Mouse (Mus musculus): ENCODE data around the gene Platr17. TPM values are rescaled to one million over a fixed set of nuclear protein-coding genes. Genes with fewer than 3 reads are reported as not detected.
"Not testable (repeated sequence)": the region's sequence is repeated elsewhere in the genome, so short reads cannot be mapped to it uniquely, and the experiment has no call there.

The Platr17 gene
- polyA plus RNA-seq, 1 experiment from 2014 or later = not detected

- no peaks in the 10 kb centered on the region for H3K27me3 ChIP-seq
- no peak for ATAC-seq
- no peak for TF ChIP-seq CTCF (IDR thresholded peaks at IDR 0.05)
- POLR2A ChIA-PET = interaction anchor here (0.6 to 2.6 kb wide), 4 partner anchors 9 to 15 kb away, joined by 3 to 15 read pairs (median 6); partner anchors contain the start of genes B3galt4, Rps18 and Vps52
- CTCF ChIA-PET = interaction anchor here (0.9 to 1.8 kb wide), 5 partner anchors 10 to 43 kb away, joined by 3 to 6 read pairs (median 5); partner anchors contain the start of genes B3galt4, Rps18 and Vps52
- no peak for DNase-seq (ENCODE audit: low read depth, low spot score)
- in situ Hi-C loops (cut with MboI; ENCODE audit: low pct_unique_long_range_greater_than_20kb) = no loop called here
Measured at GRCm38 (mm10) chr17:33940981-33941380, 36.0 kb downstream of the Platr17 start.

GRCm38 (mm10) chr17:33941381-33941780, 36.4 kb downstream of the Platr17 start:
- in situ Hi-C loops (cut with MboI; ENCODE audit: low pct_unique_long_range_greater_than_20kb) = no loop called here
- CTCF ChIA-PET = interaction anchor here (1.8 kb wide), 1 partner anchor 9 kb away, joined by 6 read pairs; the partner anchor contains the start of gene B3galt4
- ATAC-seq = no peak
- no peak for TF ChIP-seq CTCF (IDR thresholded peaks at IDR 0.05)
- no peaks in the 10 kb centered on the region for H3K27me3 ChIP-seq
- DNase-seq (ENCODE audit: low read depth, low spot score) = no peak
- POLR2A ChIA-PET = interaction anchor here (1.0 to 3.2 kb wide), 2 partner anchors 14 kb away, joined by 3 to 9 read pairs; partner anchors contain the start of genes Rps18 and Vps52

- no peaks in the 10 kb centered on the region for H3K27me3 ChIP-seq
- ChIA-PET CTCF (no interaction called here), POLR2A (interaction anchor here (3.2 kb wide), 1 partner anchor 12 kb away, joined by 9 read pairs; the partner anchor contains the start of genes Rps18 and Vps52)
- no peak for ATAC-seq
- in situ Hi-C loops (cut with MboI; ENCODE audit: low pct_unique_long_range_greater_than_20kb) = no loop called here
- DNase-seq (ENCODE audit: low read depth, low spot score) = no peak
- TF ChIP-seq CTCF (IDR thresholded peaks at IDR 0.05) = no peak
Measured at GRCm38 (mm10) chr17:33943454-33943853, 38.5 kb downstream of the Platr17 start.

GRCm38 (mm10) chr17:33947430-33948089, 42.6 kb downstream of the Platr17 start:
- ATAC-seq (no peak), DNase-seq (ENCODE audit: low read depth, low spot score) (no peak)
- TF ChIP-seq CTCF (IDR thresholded peaks at IDR 0.05) = no peak
- ChIA-PET CTCF (no interaction called here), POLR2A (no interaction called here)
- in situ Hi-C loops (cut with MboI; ENCODE audit: low pct_unique_long_range_greater_than_20kb) = no loop called here
- no peaks in the 10 kb centered on the region for H3K27me3 ChIP-seq

- H3K27me3 ChIP-seq = no peaks in the 10 kb centered on the region
- DNase-seq (ENCODE audit: low read depth, low spot score) (no peak), ATAC-seq (no peak)
- in situ Hi-C loops (cut with MboI; ENCODE audit: low pct_unique_long_range_greater_than_20kb) = no loop called here
- TF ChIP-seq CTCF (IDR thresholded peaks at IDR 0.05) = no peak
- CTCF ChIA-PET = no interaction called here
- POLR2A ChIA-PET = interaction anchor here (3.6 kb wide), 1 partner anchor 9 kb away, joined by 15 read pairs; the partner anchor contains the start of genes Pfdn6 and Wdr46
Measured at GRCm38 (mm10) chr17:33948090-33948904, 43.4 kb downstream of the Platr17 start.

GRCm38 (mm10) chr17:33948905-33949537, 44.1 kb downstream of the Platr17 start:
- CTCF ChIA-PET = interaction anchor here (1.2 kb wide), 1 partner anchor 10 kb away, joined by 4 read pairs; no protein-coding TSS in a partner anchor
- no peak for DNase-seq (ENCODE audit: low read depth, low spot score)
- H3K27me3 ChIP-seq = no peaks in the 10 kb centered on the region
- POLR2A ChIA-PET = interaction anchor here (3.6 kb wide), 1 partner anchor 9 kb away, joined by 15 read pairs; the partner anchor contains the start of genes Pfdn6 and Wdr46
- ATAC-seq = no peak
- in situ Hi-C loops (cut with MboI; ENCODE audit: low pct_unique_long_range_greater_than_20kb) = no loop called here
- no peak for TF ChIP-seq CTCF (IDR thresholded peaks at IDR 0.05)

GRCm38 (mm10) chr17:33950131-33950625, 45.2 kb downstream of the Platr17 start:
- ATAC-seq (no peak), DNase-seq (ENCODE audit: low read depth, low spot score) (no peak)
- in situ Hi-C loops (cut with MboI; ENCODE audit: low pct_unique_long_range_greater_than_20kb) = no loop called here
- no peak for TF ChIP-seq CTCF (IDR thresholded peaks at IDR 0.05)
- ChIA-PET CTCF (interaction anchor here (1.2 to 2.4 kb wide), 2 partner anchors 9 to 11 kb away, joined by 4 to 6 read pairs; partner anchors contain the start of genes Pfdn6 and Wdr46), POLR2A (interaction anchor here (3.6 kb wide), 1 partner anchor 10 kb away, joined by 15 read pairs; the partner anchor contains the start of genes Pfdn6 and Wdr46)
- H3K27me3 ChIP-seq = no peaks in the 10 kb centered on the region

GRCm38 (mm10) chr17:33951021-33951946, 46.3 kb downstream of the Platr17 start, which contains the start of gene B3galt4:
TSS of gene B3galt4 (minus strand) at chr17:33951488.
- ChIA-PET POLR2A (interaction anchor here (3.6 kb wide), 1 partner anchor 11 kb away, joined by 15 read pairs; the partner anchor contains the start of genes Pfdn6 and Wdr46), CTCF (interaction anchor here (2.4 kb wide), 1 partner anchor 11 kb away, joined by 6 read pairs; the partner anchor contains the start of genes Pfdn6 and Wdr46)
- no peaks in the 10 kb centered on the region for H3K27me3 ChIP-seq
- DNase-seq (ENCODE audit: low read depth, low spot score) (no peak), ATAC-seq (peak; percentile 29)
- no peak for TF ChIP-seq CTCF (IDR thresholded peaks at IDR 0.05)
- in situ Hi-C loops (cut with MboI; ENCODE audit: low pct_unique_long_range_greater_than_20kb) = no loop called here

GRCm38 (mm10) chr17:33952015-33952414, 47.1 kb downstream of the Platr17 start:
- ATAC-seq; in situ Hi-C loops (cut with MboI; ENCODE audit: low pct_unique_long_range_greater_than_20kb); H3K27me3 ChIP-seq; DNase-seq (ENCODE audit: low read depth, low spot score); POLR2A ChIA-PET: not testable (repeated sequence)
- CTCF ChIA-PET = interaction anchor here (2.4 kb wide), 1 partner anchor 11 kb away, joined by 6 read pairs; the partner anchor contains the start of genes Pfdn6 and Wdr46

Measured in Patski (cell line).